Mouse (Mus musculus) mouse trophoblast stem cell (cell line): ENCODE data around the gene Gm20388.

Experiments
- in situ Hi-C, 2 experiments: fragments of 300-500 bp; cut with MseI, MboI; formaldehyde crosslinking; loops; 2 replicates in 1 of 2; 3 replicates in 1 of 2; pipeline ENCODE4 v1.15.1; 2025

Gm20388 gene

DNA sequence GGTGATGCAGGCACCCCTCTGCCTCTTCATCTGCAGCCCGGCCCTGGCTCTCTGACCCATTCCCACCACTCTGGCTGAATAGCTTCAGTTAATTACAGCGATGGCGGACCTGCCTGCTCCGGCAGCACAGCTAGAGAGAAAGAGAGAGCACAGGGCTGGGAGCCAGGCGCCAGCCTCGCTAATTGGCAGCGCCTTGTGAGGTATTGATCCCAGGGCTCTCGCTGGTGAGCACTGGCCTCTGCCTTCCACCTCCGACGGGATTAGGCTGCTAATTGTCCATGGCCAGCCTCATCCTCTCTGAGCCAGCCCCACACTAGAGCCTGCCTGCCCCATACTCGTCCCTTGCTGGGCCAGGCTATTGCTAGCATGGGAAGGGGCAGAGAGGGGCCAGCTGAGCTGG is 649.0 kb downstream of the Gm20388 start:
- in situ Hi-C loops: no loop called here

DNA sequence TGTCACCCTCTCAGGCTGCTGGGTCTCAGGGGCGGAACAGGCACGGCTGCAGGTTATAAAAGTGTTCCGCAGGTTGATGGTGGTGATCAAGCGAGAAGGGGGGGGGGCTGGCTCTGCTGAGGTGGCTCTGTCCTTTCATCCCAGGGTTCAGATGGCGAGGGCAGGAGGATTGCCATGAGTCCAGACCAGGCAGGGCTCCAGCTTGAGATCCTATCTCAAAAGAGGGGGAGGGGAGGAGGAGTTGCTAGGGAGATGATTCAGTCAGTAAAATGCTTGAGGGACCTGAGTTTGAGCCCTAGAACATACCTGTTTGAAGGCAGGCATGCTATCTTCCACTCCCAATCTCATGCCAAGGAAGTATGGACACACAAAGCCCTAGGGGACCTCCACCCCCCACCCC is 649.9 kb downstream of the Gm20388 start:
- in situ Hi-C loops: no loop called here

DNA sequence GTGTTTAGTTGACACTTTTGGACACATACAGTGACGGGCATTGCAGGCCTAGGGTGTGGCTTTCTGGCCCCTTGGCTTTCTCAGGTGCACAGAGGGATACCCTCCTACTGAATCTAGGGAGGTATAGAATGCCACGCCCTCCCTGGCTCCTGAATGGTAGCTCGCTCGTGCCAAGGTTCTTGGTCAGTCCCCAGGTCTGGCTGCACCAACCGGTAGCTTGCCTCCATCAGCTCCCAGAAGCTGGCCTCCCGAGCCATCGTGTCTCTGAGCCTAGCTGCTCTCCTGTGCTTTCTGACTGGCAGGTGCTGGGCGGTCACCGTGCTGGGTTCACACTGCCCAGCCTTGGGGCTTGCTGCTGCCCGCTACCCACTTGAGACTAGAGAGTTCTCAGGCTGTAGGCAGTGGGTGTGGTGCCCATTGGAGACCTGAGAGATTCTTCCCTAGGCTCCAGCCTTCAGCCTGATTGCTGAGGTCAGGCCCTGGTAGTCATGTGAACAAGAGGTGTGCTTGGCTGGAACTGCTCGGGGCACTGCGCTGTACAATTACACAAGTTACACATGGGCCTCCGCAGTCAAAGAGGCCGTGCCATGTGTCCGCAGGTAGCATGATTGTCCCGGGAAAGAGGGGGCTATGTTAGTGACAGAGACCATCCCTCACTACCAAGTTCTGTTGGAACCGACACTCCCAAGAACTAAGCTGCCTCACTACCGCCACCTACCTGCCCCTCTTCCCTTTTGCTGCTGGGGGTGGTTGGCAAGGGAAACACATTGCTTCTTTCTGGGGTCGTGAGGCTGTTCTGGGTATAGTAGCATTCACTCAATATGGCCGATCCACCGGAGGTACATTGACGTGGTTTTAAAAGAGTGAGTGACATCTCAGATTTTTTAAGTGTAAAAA is 651.1 kb downstream of the Gm20388 start:
- in situ Hi-C loops: no loop called here

- in situ Hi-C loops: no loop called here
Observed at GRCm38 (mm10) chr8:120562680-120563347, 652.2 kb downstream of the Gm20388 start.

DNA sequence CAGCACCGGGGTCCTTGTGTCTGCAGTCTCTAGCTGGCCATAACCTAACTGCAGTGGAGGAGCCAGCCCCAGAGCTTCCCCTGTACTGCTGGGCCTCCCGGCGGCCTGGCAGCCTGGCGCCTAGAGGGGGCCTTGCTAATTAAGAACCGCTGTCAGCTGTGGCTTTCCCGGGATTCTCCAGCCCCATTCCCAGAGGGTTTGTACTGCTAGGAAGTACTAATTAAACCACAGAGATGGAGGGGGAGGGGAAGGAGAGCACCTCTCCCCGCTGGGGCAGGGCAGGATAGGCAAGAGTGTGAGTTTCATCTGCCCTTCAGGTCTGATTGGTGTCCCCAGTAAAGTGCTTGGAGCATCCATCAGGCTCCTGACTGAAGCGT is 652.7 kb downstream of the Gm20388 start:
- in situ Hi-C loops: no loop called here

- in situ Hi-C loops: no loop called here
Observed at GRCm38 (mm10) chr8:120563851-120564837, 653.5 kb downstream of the Gm20388 start.

DNA sequence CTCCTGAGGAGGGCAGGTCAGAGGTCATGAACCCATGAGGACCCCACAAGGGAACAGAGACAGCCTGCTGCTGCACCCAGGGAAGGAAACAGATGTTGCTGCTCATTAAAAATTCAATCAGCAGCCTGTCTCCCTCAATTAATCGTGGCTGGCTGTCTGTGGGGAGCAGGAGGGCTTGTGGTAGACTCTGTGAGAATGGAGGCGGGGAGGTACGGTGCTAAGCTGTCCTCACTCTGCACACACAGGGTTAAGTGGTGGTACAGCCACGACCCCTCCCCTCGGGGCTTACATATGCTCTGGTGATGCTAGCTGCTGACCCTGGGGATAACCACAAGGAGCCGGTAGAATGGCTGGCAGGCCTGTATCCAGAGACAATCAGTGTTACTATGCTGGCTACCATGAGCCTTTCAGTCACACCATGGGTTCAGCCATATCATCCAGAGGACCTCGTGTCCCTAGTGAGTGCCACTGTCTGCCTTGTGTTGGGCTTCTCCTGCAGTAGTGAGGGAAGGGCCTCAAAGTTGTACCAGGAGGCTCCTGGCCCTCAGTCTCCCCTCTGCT is 654.6 kb downstream of the Gm20388 start:
- in situ Hi-C loops: no loop called here

- in situ Hi-C loops: no loop called here
Observed at GRCm38 (mm10) chr8:120566681-120567080, 656.0 kb downstream of the Gm20388 start.

- in situ Hi-C loops: no loop called here
Observed at GRCm38 (mm10) chr8:120567731-120568130, 657.1 kb downstream of the Gm20388 start.

DNA sequence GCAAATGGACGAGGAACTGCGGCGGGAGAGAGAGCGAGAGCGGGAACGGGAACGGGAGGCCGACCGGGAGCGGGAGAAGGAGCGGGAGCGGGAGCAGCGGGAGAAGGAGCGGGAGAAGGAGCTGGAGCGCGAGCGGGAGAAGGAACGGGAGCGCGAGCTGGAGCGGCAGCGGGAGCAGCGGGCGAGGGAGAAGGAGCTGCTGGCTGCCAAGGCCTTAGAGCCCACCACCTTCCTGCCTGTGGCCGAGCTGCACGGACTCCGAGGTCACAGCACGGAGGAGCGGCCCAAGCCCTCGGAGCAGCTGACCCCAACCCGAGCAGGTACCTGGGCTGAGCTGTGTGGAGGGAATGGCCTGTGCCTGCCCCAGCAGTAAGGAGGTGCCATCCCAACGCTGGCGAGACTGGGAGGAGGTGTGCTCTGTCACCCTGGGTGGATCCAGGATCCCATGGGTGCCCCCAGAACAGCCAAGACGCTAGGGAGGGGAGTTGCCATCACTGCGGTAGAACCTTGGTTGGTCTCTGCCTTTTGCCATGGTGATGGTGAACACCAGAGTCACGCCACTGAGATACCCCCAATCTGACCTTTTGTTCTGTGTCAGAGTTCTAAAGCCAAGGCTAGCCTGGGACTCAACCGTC is 657.6 kb downstream of the Gm20388 start:
- in situ Hi-C loops: no loop called here

DNA sequence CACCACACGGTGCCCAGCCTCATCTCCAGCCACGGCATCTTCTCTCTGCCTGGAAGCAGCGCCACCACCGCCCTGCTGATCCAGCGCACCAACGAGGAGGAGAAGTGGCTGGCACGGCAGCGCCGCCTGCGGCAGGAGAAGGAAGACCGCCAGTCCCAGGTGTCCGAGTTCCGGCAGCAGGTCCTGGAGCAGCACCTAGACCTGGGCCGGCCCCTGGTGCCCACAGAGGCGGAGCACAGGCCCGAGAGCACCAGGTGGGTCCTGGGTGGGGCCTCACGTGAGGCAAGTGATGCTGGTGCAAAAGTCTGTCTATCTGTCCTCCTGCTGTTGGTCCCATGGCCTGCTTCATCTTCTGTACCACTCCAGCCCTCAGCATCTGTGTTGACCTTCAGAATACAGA is 658.5 kb downstream of the Gm20388 start:
- in situ Hi-C loops: no loop called here

DNA sequence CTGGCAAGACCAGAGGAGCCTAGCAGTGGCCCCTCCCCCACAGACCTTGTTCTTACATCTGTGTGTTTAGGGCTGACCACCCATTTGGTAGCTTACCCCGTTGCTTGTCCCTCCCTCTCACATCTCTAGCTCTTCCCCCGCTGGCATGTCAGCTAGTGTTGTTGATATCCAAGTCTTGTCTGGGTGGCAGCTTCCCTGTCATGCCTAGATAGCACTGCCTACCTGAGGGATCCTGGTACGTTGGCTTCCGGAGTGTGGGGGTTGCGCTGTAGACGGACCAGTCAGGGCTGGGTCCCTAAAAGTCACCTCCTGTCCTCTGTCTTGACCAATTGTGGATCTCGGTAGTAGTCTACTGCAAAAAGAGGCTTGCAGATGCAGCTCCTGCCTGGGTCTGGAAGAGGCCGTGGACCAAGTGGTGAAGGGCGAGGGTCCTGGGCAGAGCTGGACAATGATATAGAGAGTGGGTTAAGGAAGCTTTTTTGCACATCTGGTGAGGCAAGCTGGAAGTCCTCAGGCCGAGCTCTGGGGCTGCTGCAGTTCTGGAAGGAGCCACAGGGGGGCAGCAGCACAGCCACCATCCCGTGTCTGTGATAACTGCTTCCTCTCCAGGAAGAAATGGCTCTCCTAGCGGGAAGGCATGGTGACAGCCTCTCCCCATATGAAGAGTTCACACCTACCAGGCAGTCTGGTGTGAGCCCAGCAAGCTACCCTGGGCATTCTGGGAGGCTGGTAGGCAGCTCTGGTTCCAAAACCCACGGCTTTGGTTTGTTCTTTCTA is 659.5 kb downstream of the Gm20388 start:
- in situ Hi-C loops: no loop called here

DNA sequence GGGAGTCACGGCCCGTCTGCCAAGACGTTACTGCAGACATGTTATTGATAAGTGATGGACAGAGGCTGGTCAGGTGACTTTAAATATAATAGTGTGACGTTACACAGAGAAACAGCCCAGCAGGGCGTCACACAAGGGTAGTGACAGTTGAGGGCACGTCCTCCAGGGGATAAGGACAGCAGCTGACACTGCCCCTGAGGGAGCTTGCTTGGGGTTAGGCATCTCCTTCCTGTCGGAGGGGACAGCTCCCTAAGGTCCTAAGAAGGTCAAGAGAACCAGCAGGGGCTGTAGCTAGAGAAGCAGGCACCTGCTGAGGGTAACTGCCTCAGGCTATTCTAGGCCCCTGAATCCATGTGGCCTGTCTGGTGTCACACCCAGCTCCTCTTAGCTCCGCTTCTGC is 660.9 kb downstream of the Gm20388 start:
- in situ Hi-C loops: no loop called here

GRCm38 (mm10) chr8:120572534-120572933 is 661.9 kb downstream of the Gm20388 start:
- in situ Hi-C loops: no loop called here

GRCm38 (mm10) chr8:120573866-120574265 is 663.2 kb downstream of the Gm20388 start:
- in situ Hi-C loops: no loop called here

GRCm38 (mm10) chr8:120574941-120575340 is 664.3 kb downstream of the Gm20388 start:
- in situ Hi-C loops: no loop called here

DNA sequence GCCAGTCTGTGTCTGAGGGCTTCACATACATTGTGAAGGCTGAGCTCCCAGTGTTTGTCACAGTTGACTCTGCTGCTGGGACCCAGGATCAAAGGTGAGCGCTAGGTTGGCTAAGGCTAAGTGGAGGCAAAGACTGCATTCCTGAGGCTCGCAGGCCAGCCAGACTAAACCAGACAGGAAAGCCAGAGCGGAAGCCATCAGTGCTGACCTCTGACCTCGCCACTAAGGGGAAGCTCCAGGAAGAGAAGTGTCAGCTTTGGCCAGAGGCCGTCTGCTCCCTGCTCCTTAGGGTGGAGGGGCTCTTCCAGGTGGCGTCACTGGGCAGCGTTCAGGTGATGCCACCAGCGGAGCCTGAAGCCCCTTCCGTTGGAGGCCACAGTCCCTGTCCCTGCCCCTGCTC is 665.2 kb downstream of the Gm20388 start:
- in situ Hi-C loops: no loop called here

GRCm38 (mm10) chr8:120577821-120578220 is 667.2 kb downstream of the Gm20388 start:
- in situ Hi-C loops: no loop called here

DNA sequence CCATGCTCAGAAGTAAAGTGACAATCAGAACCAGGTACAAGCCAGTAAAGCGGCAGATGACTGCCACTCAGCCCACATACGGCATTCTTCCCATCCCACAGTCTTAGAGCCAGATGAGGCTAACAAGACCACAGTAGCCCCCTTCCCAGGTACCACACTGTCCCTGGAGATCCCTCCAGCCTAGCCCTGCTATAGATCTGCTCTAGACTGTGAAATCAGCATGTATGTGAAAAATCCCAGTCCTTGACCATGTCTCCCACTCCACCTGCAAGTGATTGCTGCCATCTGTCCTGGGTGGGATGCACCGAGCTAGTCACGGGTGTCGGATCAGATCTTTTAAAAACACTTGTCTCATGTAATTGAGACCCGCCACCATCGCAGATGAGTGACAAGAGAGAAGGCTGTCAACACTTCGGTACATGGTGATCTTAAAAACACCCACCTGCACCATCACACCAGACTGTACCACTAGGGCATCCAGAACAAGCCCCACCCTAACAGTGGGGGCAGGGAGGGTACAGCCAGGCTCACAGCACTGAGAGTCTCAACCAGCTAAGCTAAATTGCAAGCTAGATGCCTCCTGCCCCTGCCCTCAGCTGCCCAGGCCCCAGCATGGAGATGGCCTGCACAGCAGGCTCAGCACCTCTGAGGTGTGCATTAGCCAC is 669.8 kb downstream of the Gm20388 start:
- in situ Hi-C loops: no loop called here

DNA sequence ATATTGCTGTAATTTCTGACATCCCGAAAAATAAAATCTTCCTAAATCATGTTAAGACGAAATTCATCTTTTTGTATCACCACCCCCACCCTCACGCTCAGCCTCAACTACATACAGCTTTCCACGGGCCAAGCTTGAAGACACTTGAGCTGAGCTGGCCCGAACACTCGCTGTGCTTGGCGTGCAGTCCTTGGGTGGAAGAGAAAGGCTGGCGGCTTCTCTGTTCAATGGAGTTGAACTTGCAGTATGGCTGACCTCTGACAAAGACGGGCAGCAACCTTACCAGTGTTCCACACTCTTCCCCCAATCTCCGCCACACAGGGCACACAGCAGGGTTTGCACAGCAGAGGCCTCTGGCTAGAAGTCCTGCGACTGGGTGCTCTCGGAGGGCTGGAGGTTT is 670.7 kb downstream of the Gm20388 start:
- in situ Hi-C loops: no loop called here
